Mouse (Mus musculus) hindbrain, postnatal 0 days (tissue): ENCODE results near the gene Dusp16. TPM values are rescaled to one million over a fixed set of nuclear protein-coding genes. Genes with fewer than 3 reads are reported as not detected.

Source experiments
- ATAC-seq: fragments of 200-750 bp; cut with Nextera tagmentation; 2 replicates; pipeline ENCODE4 v1.8.0; 2017; ENCODE audit warnings: mild to moderate bottlenecking, moderate TSS enrichment, moderate library complexity
- DNase-seq: peaks from one replicate; pipeline ENCODE4 v3.0.0-alpha.2; 2015; ENCODE audit warnings: low spot score
- H3K27ac ChIP-seq: fragments of 300-500 bp; sonication (generic); 2 replicates; pipeline ENCODE4 v1.5.1; 2014; ENCODE audit warnings: mild to moderate bottlenecking
- H3K27me3 ChIP-seq: fragments of 300-500 bp; sonication (generic); 2 replicates; pipeline ENCODE4 v1.6.1; 2014; ENCODE audit warnings: low read length, mixed read lengths; ENCODE audit not compliant: insufficient read depth
- H3K36me3 ChIP-seq: fragments of 300-500 bp; sonication (generic); 2 replicates; pipeline ENCODE4 v1.6.1; 2014; ENCODE audit warnings: low read length, mixed read lengths; ENCODE audit not compliant: insufficient read depth
- H3K4me1 ChIP-seq: fragments of 300-500 bp; sonication (generic); 2 replicates; pipeline ENCODE4 v1.6.1; 2014; ENCODE audit warnings: antibody characterized with exemption, low read length, mixed read lengths; ENCODE audit not compliant: insufficient read depth
- H3K4me2 ChIP-seq: fragments of 300-500 bp; sonication (generic); 2 replicates; pipeline ENCODE4 v1.6.1; 2014; ENCODE audit warnings: low read depth, mild to moderate bottlenecking, low read length, moderate library complexity, mixed read lengths
- H3K4me3 ChIP-seq: fragments of 300-500 bp; sonication (generic); 2 replicates; pipeline ENCODE4 v1.5.1; 2014; ENCODE audit warnings: low read length
- H3K9ac ChIP-seq: fragments of 300-500 bp; sonication (generic); replicated peaks from 2 replicates; pipeline ENCODE4 v1.6.1; 2014; ENCODE audit warnings: mild to moderate bottlenecking, low read length, moderate library complexity, mixed read lengths
- H3K9me3 ChIP-seq: fragments of 300-500 bp; sonication (generic); 2 replicates; pipeline ENCODE4 v1.6.1; 2016; ENCODE audit warnings: low read length, mixed read lengths
- CTCF ChIP-seq: IDR thresholded peaks from 2 replicates; pipeline ENCODE4 v1.5.1; 2016; ENCODE audit warnings: antibody characterized with exemption, control low read depth, low read depth
- WGBS: fragments of 180-500 bp; shearing (Covaris S2); extraction: QIAGEN DNeasy Blood & Tissue Kit; methylation state at CpG from one replicate; pipeline ENCODE4 v1.1.7; 2014; 5-methylcytosine and 5-hydroxymethylcytosine counted together
- polyA plus RNA-seq: library from polyadenylated mRNA; unstranded; fragments of >200 nt; fragmentation: Nextera tagmentation; extraction: Ambion mirVana; gene quantifications from 2 replicates; pipeline ENCODE4 v1.2.1, GENCODE M21; 2015
- total RNA-seq: library from RNA; depleted of rRNA; stranded (reverse); fragments of >200 nt; gene quantifications from 2 replicates; pipeline ENCODE4 v1.2.3, GENCODE M21; 2014

The Dusp16 gene
- total and polyA plus RNA-seq, 2 experiments from 2014 or later, result 4.1 to 7.8 TPM

DNA sequence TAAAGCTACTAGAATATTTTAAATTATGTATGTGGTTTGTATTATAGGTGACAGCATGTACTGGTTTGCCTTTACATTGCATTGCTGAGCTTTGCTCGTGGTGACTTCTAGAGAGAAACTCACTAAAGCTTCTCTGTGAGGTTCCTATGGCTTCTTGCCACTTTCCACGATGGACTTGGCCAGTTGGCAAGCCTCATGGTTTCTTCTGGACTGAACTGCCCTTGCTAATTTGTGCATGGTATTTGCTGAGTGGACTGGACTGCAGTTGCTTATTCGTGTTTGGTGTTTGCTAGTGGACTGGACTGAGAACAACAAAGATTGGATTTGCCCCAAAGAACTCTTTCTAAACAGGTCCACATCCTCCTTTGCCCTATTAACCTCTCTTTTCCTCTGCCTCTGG is 55.6 kb downstream of the Dusp16 start:
- no peak overlapping the region for H3K9ac ChIP-seq
- no peak overlapping the region for H3K27ac ChIP-seq
- peak; percentile 38 for DNase-seq
- H3K36me3 ChIP-seq, result peaks cover 2% of the 10 kb centered on the region; the same call in 1 of the 2 replicates
- no peak overlapping the region for H3K4me2 ChIP-seq
- H3K27me3 ChIP-seq, result no peaks in the 10 kb centered on the region
- 67% methylated on average over 3 of the region's 3 CpGs for WGBS
- H3K4me3 ChIP-seq, result no peak overlapping the region
- no peak for ATAC-seq
- TF ChIP-seq CTCF, result no peak
- H3K4me1 ChIP-seq, result no peaks in the 10 kb centered on the region
- H3K9me3 ChIP-seq, result no peaks in the 10 kb centered on the region

DNA sequence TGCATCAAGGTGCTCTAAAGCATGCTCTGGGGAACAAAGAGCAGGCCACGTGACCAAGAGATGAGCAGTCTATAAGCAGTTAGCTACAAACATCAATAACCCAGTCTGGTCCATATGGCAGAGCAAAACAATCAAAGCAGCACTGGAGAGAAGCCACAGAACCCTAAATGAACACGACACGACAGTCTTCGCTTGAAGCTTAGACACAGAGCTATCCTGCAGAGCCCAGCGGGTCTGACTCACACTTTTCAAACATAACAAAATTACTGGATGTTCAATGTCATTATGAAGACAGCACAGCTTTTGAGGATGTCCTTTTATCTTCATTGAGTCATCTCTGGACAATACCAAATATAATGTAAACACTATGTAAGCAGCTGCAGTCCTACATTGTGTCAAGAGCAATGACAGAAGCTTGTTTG is 58.6 kb downstream of the Dusp16 start:
- Histone ChIP-seq H3K36me3 (peaks cover 2% of the 10 kb centered on the region; the same call in 1 of the 2 replicates), H3K9ac (no peak overlapping the region), H3K4me2 (no peak overlapping the region), H3K4me3 (no peak overlapping the region), H3K27ac (no peak overlapping the region), H3K9me3 (no peaks in the 10 kb centered on the region), H3K27me3 (no peaks in the 10 kb centered on the region), H3K4me1 (no peaks in the 10 kb centered on the region)
- ATAC-seq (peak; percentile 67), DNase-seq (peak; percentile 13)
- TF ChIP-seq CTCF, result no peak
- WGBS, result 38% methylated on average over 5 of the region's 5 CpGs

DNA sequence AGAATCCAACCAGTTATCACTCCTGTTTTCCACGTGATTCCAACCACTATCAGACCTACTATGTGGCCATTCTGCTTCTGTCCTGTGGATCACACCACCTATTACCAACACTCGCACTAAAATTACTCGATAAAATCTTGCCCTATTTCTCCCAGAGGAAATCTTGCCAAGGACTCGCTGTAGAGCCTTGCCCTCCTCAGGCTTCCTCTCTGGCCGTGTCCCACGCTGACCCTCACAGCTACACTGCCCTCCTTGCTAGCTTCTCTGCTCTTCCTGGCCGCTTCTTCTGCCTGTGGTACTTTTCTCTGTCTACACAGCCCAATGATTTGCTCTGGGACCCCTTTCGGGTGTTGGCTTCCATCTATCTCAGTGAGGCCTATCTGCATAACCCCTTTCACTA is 59.6 kb downstream of the Dusp16 start:
- ATAC-seq (no peak), DNase-seq (no peak)
- Histone ChIP-seq H3K27ac (no peak overlapping the region), H3K4me1 (no peaks in the 10 kb centered on the region), H3K27me3 (no peaks in the 10 kb centered on the region), H3K9ac (no peak overlapping the region), H3K4me2 (no peak overlapping the region), H3K36me3 (no peaks in the 10 kb centered on the region), H3K9me3 (no peaks in the 10 kb centered on the region), H3K4me3 (no peak overlapping the region)
- TF ChIP-seq CTCF, result no peak
- WGBS, result 91% methylated on average over 8 of the region's 8 CpGs

DNA sequence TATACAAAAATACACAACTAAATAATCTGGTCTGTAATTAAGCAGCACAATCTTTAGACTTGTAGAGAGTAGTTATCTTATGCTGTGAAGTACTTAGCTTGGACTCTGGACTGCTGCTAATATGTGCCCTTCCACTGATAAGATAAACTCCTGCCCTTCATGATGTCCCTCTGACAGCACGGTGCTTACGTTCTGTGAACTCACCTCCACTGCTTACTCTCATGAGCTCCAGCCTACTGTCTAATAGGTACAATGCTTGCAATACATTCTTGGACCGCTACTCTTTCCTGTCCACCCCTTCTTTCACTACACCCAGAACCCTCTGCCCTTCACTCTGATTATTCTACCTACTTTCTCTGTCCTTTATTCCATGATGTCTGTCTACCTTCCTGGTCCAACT is 61.4 kb downstream of the Dusp16 start:
- Histone ChIP-seq H3K4me1 (no peaks in the 10 kb centered on the region), H3K36me3 (no peaks in the 10 kb centered on the region), H3K4me2 (no peak overlapping the region), H3K27me3 (no peaks in the 10 kb centered on the region), H3K9ac (no peak overlapping the region), H3K27ac (no peak overlapping the region), H3K4me3 (no peak overlapping the region), H3K9me3 (no peaks in the 10 kb centered on the region)
- WGBS, result 93% methylated on average over 3 of the region's 3 CpGs
- DNase-seq (no peak), ATAC-seq (no peak)
- no peak for TF ChIP-seq CTCF

DNA sequence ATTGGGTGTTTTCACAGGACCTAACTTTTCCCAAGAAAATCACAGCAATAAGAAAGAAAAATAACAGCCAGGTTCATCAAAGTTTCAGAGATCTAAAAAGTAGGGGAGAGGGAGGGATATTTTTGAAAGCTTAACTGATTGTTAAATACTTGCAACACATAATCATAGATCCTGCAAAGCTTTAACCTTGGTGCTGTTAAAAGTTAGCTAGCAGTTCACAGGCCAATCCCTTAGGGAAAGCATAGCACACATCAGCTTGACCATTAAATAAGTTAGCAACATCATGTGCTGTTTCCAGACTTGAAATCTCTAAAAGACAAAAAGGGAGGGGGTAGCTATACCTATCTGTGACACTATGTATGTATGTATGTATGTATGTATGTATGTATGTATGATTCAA is 67.0 kb downstream of the Dusp16 start:
- no peaks in the 10 kb centered on the region for H3K27me3 ChIP-seq
- DNase-seq, result no peak
- no peak overlapping the region for H3K4me3 ChIP-seq

DNA sequence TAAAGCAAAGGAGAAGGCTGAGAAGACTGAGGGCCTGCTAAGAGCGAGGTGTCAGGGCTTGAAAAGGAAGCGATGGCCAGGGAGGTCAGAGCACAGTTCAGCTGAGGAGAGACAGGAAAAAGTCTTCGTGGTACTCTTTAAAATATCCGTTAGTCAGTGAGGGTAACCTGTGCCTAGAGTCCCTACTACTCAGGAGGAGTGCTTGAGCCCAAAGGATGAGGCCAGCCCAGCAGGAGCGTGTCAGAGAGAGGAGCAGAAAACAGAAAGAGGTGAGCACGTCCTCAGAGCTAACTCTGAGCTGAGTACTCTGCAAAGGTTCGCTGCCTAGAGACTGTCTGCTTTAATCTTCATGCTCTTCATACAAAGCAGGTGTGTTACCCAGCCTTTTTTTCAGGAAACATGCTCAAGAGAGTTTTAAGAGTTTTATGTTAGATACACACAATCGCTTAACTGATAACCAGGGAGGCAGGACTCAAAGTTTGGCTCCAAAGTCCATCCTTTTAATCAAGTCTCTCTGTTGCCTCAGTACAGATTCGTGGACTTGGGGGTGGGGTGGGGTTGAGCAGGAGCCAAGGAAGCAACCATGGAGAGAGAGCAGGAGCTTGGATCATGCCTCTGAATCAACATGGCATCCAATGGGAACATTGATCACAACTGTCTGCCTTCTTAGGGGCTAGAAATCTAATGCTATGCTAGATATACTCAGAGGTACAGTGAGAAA is 68.4 kb downstream of the Dusp16 start:
- no peak for TF ChIP-seq CTCF
- H3K4me1 ChIP-seq, result no peaks in the 10 kb centered on the region
- H3K9me3 ChIP-seq, result no peaks in the 10 kb centered on the region
- no peak overlapping the region for H3K4me2 ChIP-seq
- DNase-seq (no peak), ATAC-seq (no peak)
- no peak overlapping the region for H3K9ac ChIP-seq
- WGBS, result 89% methylated on average over 9 of the region's 9 CpGs
- 0 out of 2 replicates have a peak, but pooled peaks cover 7% of the 10 kb centered on the region for H3K36me3 ChIP-seq
- no peak overlapping the region for H3K27ac ChIP-seq
- no peak overlapping the region for H3K4me3 ChIP-seq
- no peaks in the 10 kb centered on the region for H3K27me3 ChIP-seq

More for the DNA sequence above, 67.0 kb downstream of the Dusp16 start:
- Histone ChIP-seq H3K9ac (no peak overlapping the region), H3K4me2 (no peak overlapping the region), H3K27ac (no peak overlapping the region), H3K36me3 (0 out of 2 replicates have a peak, but pooled peaks cover 4% of the 10 kb centered on the region), H3K4me1 (no peaks in the 10 kb centered on the region), H3K9me3 (no peaks in the 10 kb centered on the region)
- ATAC-seq, result no peak
- TF ChIP-seq CTCF, result no peak

DNA sequence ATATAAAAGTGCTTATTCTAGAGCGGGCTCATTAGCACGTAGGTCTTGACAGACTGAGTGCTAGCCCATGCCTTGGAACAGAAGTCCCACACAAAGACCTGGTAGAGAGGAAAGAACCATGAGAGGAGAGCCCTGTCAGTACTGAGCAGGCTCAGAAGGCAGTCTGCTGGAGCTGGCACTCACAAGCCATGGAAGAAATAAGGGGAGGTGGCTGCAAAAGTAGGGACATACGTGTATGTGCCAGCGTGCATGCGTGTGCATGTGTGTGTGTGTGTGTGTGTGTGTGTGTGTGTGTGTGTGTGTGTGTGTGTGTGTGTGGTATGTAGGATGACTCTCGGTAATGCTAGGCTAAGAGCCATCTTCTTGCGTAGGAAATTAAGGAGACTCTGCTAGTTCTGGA is 69.1 kb downstream of the Dusp16 start:
- no peak for DNase-seq
- H3K27me3 ChIP-seq, result no peaks in the 10 kb centered on the region
- H3K36me3 ChIP-seq, result 0 out of 2 replicates have a peak, but pooled peaks cover 7% of the 10 kb centered on the region
- H3K4me3 ChIP-seq, result no peak overlapping the region
- H3K9ac ChIP-seq, result no peak overlapping the region
- 91% methylated on average over 7 of the region's 7 CpGs for WGBS
- H3K9me3 ChIP-seq, result no peaks in the 10 kb centered on the region
- H3K4me2 ChIP-seq, result no peak overlapping the region
- no peak overlapping the region for H3K27ac ChIP-seq
- no peak for ATAC-seq
- no peak for TF ChIP-seq CTCF
- H3K4me1 ChIP-seq, result no peaks in the 10 kb centered on the region
